Mouse (Mus musculus): ENCODE results near the gene Gimap1. TPM values are rescaled to one million over a fixed set of nuclear protein-coding genes. Genes with fewer than 3 reads are reported as not detected.

The Gimap1 gene
- polyA plus RNA-seq, 1 experiment from 2014 or later = 5.2 TPM

DNA sequence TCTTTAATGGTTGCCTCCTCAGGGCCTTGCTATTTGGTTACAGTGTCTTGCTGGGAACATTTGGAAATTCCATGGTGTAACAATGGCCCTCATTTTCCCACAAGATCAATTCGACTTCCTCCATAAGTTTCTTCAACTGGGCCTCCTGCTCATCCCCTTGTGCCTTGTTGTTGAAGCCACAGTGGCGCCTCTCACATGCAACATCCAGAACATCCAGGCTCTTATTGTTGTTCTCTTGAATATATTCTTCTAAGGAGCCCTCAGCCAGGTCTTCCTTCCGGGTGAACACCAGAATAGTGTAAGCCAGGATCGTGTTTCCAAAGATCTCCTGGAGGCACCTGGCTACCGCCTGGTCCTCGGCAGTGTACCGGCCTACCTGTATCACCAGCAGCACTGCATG is 36.7 kb upstream of the Gimap1 start:
- Histone ChIP-seq H3K4me1 (ENCODE audit: control insufficient read depth, insufficient read depth, low read length) (no peaks in the 10 kb centered on the region), H3K27me3 (ENCODE audit: control insufficient read depth, insufficient read depth, low read length) (no peaks in the 10 kb centered on the region), H3K27ac (replicated peaks; ENCODE audit: low read depth, low read length) (no peak overlapping the region), H3K4me3 (replicated peaks; ENCODE audit: low read depth, low read length) (no peak overlapping the region), H3K9me3 (ENCODE audit: control insufficient read depth, low read length) (no peaks in the 10 kb centered on the region), H3K36me3 (ENCODE audit: control insufficient read depth, insufficient read depth, low read length) (no peaks in the 10 kb centered on the region), H3K4me2 (ENCODE audit: low read length) (no peak overlapping the region), H3K9ac (replicated peaks; ENCODE audit: low read length) (no peak overlapping the region)
- DNase-seq (no peak), ATAC-seq (ENCODE audit: low FRiP score, low TSS enrichment) (no peak)
- 89% methylated on average over 7 of the region's 7 CpGs for WGBS

DNA sequence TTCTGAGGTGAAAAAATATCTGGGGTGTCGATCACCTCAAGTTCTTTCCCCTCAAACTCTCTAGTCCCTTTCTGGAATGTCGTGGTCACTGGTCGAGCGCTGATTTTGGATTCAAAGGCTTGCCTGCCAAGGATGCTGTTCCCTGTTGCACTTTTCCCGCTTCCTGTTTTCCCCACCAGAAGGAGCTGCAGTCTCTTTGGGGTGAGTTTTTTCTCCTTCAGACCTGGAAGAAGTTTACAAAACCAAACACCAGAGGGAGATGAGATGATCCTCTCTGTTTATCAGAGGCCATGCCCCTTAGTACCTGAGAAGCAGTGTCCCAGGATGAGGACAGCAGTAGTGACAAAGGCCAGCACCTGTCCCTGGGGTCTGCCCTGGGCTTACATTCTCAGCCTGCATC is 36.3 kb upstream of the Gimap1 start:
- ATAC-seq (ENCODE audit: low FRiP score, low TSS enrichment) = no peak
- Histone ChIP-seq H3K4me3 (replicated peaks; ENCODE audit: low read depth, low read length) (no peak overlapping the region), H3K27me3 (ENCODE audit: control insufficient read depth, insufficient read depth, low read length) (no peaks in the 10 kb centered on the region), H3K9me3 (ENCODE audit: control insufficient read depth, low read length) (no peaks in the 10 kb centered on the region), H3K4me1 (ENCODE audit: control insufficient read depth, insufficient read depth, low read length) (no peaks in the 10 kb centered on the region), H3K36me3 (ENCODE audit: control insufficient read depth, insufficient read depth, low read length) (no peaks in the 10 kb centered on the region), H3K4me2 (ENCODE audit: low read length) (no peak overlapping the region), H3K9ac (replicated peaks; ENCODE audit: low read length) (no peak overlapping the region), H3K27ac (replicated peaks; ENCODE audit: low read depth, low read length) (no peak overlapping the region)
- WGBS = 77% methylated on average over 5 of the region's 5 CpGs
- no peak for DNase-seq

DNA sequence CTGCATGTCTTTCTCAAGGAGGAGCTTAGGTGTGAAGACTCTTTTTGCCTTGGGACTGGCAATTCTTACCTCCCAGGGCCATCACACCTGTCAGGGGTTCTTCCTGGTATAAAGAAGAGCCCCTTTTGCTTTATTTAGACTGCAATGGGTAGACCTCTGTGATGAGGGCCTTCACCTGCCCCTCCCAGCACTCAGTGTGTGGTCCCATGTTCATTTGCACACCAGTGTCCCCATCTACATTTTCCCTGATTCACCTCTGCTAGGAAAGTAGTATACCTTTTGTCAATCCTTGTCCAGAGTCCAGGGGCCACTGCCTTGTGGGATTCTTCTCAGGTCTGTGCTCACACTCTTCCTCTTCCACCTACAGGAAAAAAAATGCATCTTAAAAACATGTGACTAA is 34.7 kb upstream of the Gimap1 start:
- Histone ChIP-seq H3K4me2 (ENCODE audit: low read length) (no peak overlapping the region), H3K9me3 (ENCODE audit: control insufficient read depth, low read length) (no peaks in the 10 kb centered on the region), H3K4me1 (ENCODE audit: control insufficient read depth, insufficient read depth, low read length) (no peaks in the 10 kb centered on the region), H3K4me3 (replicated peaks; ENCODE audit: low read depth, low read length) (no peak overlapping the region), H3K27me3 (ENCODE audit: control insufficient read depth, insufficient read depth, low read length) (no peaks in the 10 kb centered on the region), H3K27ac (replicated peaks; ENCODE audit: low read depth, low read length) (no peak overlapping the region), H3K9ac (replicated peaks; ENCODE audit: low read length) (no peak overlapping the region), H3K36me3 (ENCODE audit: control insufficient read depth, insufficient read depth, low read length) (no peaks in the 10 kb centered on the region)
- ATAC-seq (ENCODE audit: low FRiP score, low TSS enrichment) = no peak
- DNase-seq = no peak

DNA sequence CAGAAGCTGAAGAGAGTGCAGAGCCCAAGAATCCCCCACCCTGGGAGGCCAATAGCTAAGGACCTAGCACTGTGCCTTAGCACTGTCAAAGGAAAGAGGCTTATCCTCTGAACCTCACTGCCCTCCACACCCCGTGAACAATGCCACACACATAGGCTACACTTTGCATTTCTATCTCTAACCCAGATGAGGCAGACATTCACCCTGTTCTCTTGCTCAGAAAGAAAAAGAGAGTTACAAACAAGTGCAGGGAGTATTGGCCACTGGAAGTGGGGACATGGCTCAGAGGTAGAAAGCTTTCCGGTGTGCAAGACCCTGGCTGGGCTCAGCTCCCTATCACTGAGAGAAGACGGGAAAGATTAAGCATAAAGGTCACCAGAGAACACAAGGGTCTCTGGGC is 32.7 kb upstream of the Gimap1 start:
- no peak overlapping the region for H3K27ac ChIP-seq (replicated peaks; ENCODE audit: low read depth, low read length)
- no peaks in the 10 kb centered on the region for H3K27me3 ChIP-seq (ENCODE audit: control insufficient read depth, insufficient read depth, low read length)
- no peaks in the 10 kb centered on the region for H3K9me3 ChIP-seq (ENCODE audit: control insufficient read depth, low read length)
- H3K4me2 ChIP-seq (ENCODE audit: low read length) = no peak overlapping the region
- no peaks in the 10 kb centered on the region for H3K4me1 ChIP-seq (ENCODE audit: control insufficient read depth, insufficient read depth, low read length)
- H3K4me3 ChIP-seq (replicated peaks; ENCODE audit: low read depth, low read length) = no peak overlapping the region
- DNase-seq (no peak), ATAC-seq (ENCODE audit: low FRiP score, low TSS enrichment) (no peak)
- H3K36me3 ChIP-seq (ENCODE audit: control insufficient read depth, insufficient read depth, low read length) = no peaks in the 10 kb centered on the region
- no peak overlapping the region for H3K9ac ChIP-seq (replicated peaks; ENCODE audit: low read length)
- WGBS = 40% methylated on average over 3 of the region's 3 CpGs

DNA sequence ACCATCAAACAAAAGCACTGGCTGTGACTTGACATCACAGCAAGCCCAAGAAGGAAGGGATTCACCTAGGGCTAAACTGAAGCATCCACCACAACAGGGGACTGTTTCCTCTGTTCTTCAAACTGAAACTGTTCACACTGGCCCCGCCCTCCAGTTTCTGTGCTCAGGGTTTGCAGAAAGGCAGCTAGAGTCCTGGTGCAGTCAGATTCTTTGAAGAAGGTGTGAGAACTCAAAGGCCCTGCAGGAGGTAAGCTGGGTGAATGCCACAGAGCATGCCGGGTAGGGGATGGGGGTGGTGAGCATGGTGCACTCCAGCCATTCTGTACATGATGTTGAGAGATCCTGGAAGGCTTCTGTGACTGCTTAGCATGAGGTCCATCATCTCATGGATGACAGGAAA is 20.4 kb upstream of the Gimap1 start, which contains the start of the genes Gm28053 and Gimap7:
Gene Gm28053, plus strand, starts transcription at position 153 of the 400 bp plus-strand sequence.
Gene Gimap7, plus strand, starts transcription at position 167 of the 400 bp plus-strand sequence.
- no peak within 1 kb of the TSS for H3K4me2 ChIP-seq (ENCODE audit: low read length)
- H3K27me3 ChIP-seq (ENCODE audit: control insufficient read depth, insufficient read depth, low read length) = no peaks in the 10 kb centered on the region
- H3K4me3 ChIP-seq (replicated peaks; ENCODE audit: low read depth, low read length) = no peak within 1 kb of the TSS
- no peaks in the 10 kb centered on the region for H3K9me3 ChIP-seq (ENCODE audit: control insufficient read depth, low read length)
- no peak within 1 kb of the TSS for H3K27ac ChIP-seq (replicated peaks; ENCODE audit: low read depth, low read length)
- WGBS = 66% methylated on average over 2 of the region's 2 CpGs
- H3K36me3 ChIP-seq (ENCODE audit: control insufficient read depth, insufficient read depth, low read length) = no peaks in the 10 kb centered on the region
- no peak within 1 kb of the TSS for H3K9ac ChIP-seq (replicated peaks; ENCODE audit: low read length)
- no peaks in the 10 kb centered on the region for H3K4me1 ChIP-seq (ENCODE audit: control insufficient read depth, insufficient read depth, low read length)
- no peak for DNase-seq
- ATAC-seq (ENCODE audit: low FRiP score, low TSS enrichment) = no peak

DNA sequence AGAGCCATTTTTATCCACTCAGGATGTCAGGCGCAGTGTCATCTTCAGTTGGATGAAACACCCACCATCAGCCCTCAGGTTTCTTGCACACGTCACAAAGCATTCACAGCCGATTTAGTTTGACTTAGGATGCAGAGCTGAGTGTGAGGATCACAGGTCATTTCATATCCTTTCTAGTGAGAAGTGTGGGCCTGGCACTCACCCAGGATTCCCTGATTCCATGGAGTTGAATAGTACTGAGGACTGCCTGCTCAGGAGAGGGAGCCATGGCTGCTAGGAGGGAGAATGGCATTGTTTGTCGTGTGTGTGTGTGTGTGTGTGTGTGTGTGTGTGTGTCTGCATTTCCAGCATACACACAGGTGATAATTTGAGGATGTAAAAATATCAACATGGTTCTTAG is 18.5 kb upstream of the Gimap1 start:
- no peak for DNase-seq
- no peak overlapping the region for H3K4me3 ChIP-seq (replicated peaks; ENCODE audit: low read depth, low read length)
- H3K36me3 ChIP-seq (ENCODE audit: control insufficient read depth, insufficient read depth, low read length) = no peaks in the 10 kb centered on the region
- no peaks in the 10 kb centered on the region for H3K4me1 ChIP-seq (ENCODE audit: control insufficient read depth, insufficient read depth, low read length)
- H3K9ac ChIP-seq (replicated peaks; ENCODE audit: low read length) = no peak overlapping the region
- 89% methylated on average over 4 of the region's 4 CpGs for WGBS
- ATAC-seq (ENCODE audit: low FRiP score, low TSS enrichment) = no peak
- H3K4me2 ChIP-seq (ENCODE audit: low read length) = no peak overlapping the region
- H3K27ac ChIP-seq (replicated peaks; ENCODE audit: low read depth, low read length) = no peak overlapping the region
- no peaks in the 10 kb centered on the region for H3K27me3 ChIP-seq (ENCODE audit: control insufficient read depth, insufficient read depth, low read length)
- no peaks in the 10 kb centered on the region for H3K9me3 ChIP-seq (ENCODE audit: control insufficient read depth, low read length)

DNA sequence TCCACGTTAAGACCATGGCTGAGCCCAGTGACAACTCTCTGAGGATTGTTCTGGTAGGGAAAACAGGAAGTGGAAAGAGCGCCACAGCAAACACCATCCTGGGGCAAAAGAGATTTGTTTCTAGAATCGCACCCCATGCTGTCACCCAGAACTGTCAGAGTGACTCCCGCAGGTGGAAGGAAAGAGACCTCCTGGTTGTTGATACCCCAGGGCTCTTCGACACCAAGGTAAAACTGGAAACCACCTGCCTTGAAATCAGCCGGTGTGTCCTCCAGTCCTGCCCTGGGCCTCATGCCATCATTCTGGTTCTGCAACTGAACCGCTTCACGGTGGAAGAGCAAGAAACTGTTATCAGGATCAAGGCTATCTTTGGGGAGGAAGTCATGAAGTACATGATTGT is 15.4 kb upstream of the Gimap1 start:
- Histone ChIP-seq H3K9me3 (ENCODE audit: control insufficient read depth, low read length) (no peaks in the 10 kb centered on the region), H3K4me1 (ENCODE audit: control insufficient read depth, insufficient read depth, low read length) (0 out of 2 replicates have a peak, but pooled peaks cover 4% of the 10 kb centered on the region), H3K27me3 (ENCODE audit: control insufficient read depth, insufficient read depth, low read length) (no peaks in the 10 kb centered on the region), H3K36me3 (ENCODE audit: control insufficient read depth, insufficient read depth, low read length) (no peaks in the 10 kb centered on the region), H3K27ac (replicated peaks; ENCODE audit: low read depth, low read length) (no peak overlapping the region), H3K9ac (replicated peaks; ENCODE audit: low read length) (no peak overlapping the region), H3K4me2 (ENCODE audit: low read length) (no peak overlapping the region), H3K4me3 (replicated peaks; ENCODE audit: low read depth, low read length) (no peak overlapping the region)
- 88% methylated on average over 8 of the region's 8 CpGs for WGBS
- no peak for DNase-seq
- ATAC-seq (ENCODE audit: low FRiP score, low TSS enrichment) = no peak

DNA sequence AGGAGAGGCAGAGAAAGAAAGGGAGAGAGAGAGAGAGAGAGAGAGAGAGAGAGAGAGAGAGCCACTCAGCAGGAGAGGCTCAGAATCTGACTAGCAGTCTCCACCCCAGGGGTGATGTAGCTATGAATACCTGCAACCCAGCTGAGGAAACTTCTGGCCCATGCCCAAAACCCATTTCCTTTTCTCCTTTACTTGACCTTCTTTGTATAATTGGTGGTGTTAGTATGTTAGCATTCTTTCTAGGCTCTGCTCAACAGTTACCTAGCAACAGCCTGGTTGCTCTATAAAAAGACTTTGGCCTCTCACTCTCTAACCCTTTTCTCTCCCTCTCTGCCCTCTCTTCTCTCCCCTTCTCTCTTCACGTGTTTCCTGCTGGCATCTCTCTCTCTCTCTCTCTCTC is 13.4 kb upstream of the Gimap1 start:
- 0 out of 2 replicates have a peak, but pooled peaks cover 4% of the 10 kb centered on the region for H3K4me1 ChIP-seq (ENCODE audit: control insufficient read depth, insufficient read depth, low read length)
- no peak overlapping the region for H3K4me3 ChIP-seq (replicated peaks; ENCODE audit: low read depth, low read length)
- 0% methylated on average over 1 of the region's 1 CpGs for WGBS
- DNase-seq = peak; percentile 31
- no peak overlapping the region for H3K9ac ChIP-seq (replicated peaks; ENCODE audit: low read length)
- no peak overlapping the region for H3K27ac ChIP-seq (replicated peaks; ENCODE audit: low read depth, low read length)
- ATAC-seq (ENCODE audit: low FRiP score, low TSS enrichment) = no peak
- no peaks in the 10 kb centered on the region for H3K9me3 ChIP-seq (ENCODE audit: control insufficient read depth, low read length)
- no peak overlapping the region for H3K4me2 ChIP-seq (ENCODE audit: low read length)
- H3K27me3 ChIP-seq (ENCODE audit: control insufficient read depth, insufficient read depth, low read length) = no peaks in the 10 kb centered on the region
- H3K36me3 ChIP-seq (ENCODE audit: control insufficient read depth, insufficient read depth, low read length) = no peaks in the 10 kb centered on the region

DNA sequence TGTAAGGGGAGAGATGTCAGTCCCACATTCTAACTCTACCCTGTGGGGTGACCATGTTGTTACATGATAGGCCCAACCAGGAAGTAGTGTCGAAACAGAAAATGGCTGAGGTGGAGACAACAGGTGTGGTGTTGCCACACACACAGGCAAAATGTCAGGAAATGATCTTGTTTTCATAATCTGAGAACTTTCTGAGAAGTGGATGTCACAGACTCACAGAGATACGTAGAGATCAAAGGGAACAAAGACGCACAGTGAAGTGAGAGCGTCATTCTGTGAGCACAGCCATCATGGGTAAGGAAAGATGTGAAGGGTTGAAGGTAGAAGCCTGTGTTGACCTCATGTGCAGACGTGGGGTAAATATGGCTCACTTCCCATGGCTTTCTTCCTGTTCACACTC is 11.1 kb upstream of the Gimap1 start:
- Histone ChIP-seq H3K4me1 (ENCODE audit: control insufficient read depth, insufficient read depth, low read length) (0 out of 2 replicates have a peak, but pooled peaks cover 4% of the 10 kb centered on the region), H3K36me3 (ENCODE audit: control insufficient read depth, insufficient read depth, low read length) (no peaks in the 10 kb centered on the region), H3K9ac (replicated peaks; ENCODE audit: low read length) (no peak overlapping the region), H3K27me3 (ENCODE audit: control insufficient read depth, insufficient read depth, low read length) (no peaks in the 10 kb centered on the region), H3K9me3 (ENCODE audit: control insufficient read depth, low read length) (no peaks in the 10 kb centered on the region), H3K27ac (replicated peaks; ENCODE audit: low read depth, low read length) (no peak overlapping the region), H3K4me3 (replicated peaks; ENCODE audit: low read depth, low read length) (no peak overlapping the region), H3K4me2 (ENCODE audit: low read length) (no peak overlapping the region)
- no peak for ATAC-seq (ENCODE audit: low FRiP score, low TSS enrichment)
- no peak for DNase-seq
- 94% methylated on average over 5 of the region's 5 CpGs for WGBS

All from midbrain, embryonic 14.5 days (tissue).